Mouse (Mus musculus) ES-E14 (cell line): ENCODE results near the gene Zfp639. TPM values are rescaled to one million over a fixed set of nuclear protein-coding genes. Genes with fewer than 3 reads are reported as not detected.

ENCODE experiments used
- DNase-seq: peaks from one replicate; pipeline ENCODE4 v3.0.0-alpha.2; 2013; ENCODE audit warnings: low read depth, low spot score
- H3K27ac ChIP-seq: 2 replicates; pipeline ENCODE4 v1.5.1; 2012; ENCODE audit warnings: low read depth, mild to moderate bottlenecking, low read length, moderate library complexity, mixed read lengths; ENCODE audit not compliant: poor library complexity, insufficient read depth, severe bottlenecking
- H3K36me3 ChIP-seq: 2 replicates; pipeline ENCODE4 v1.6.1; 2012; ENCODE audit warnings: mild to moderate bottlenecking, low read length, moderate library complexity, mixed read lengths; ENCODE audit not compliant: control insufficient read depth, poor library complexity, insufficient read depth, severe bottlenecking
- H3K4me1 ChIP-seq, 2 experiments: fragments of 150-350 bp in 1 of 2; sonication (generic) in 1 of 2; 2 replicates each; pipeline ENCODE4 v1.6.1; 2012; ENCODE audit warnings: low read length in 2 of 2, mild to moderate bottlenecking in 1 of 2, mixed read lengths in 1 of 2; ENCODE audit not compliant: control insufficient read depth in 2 of 2, insufficient read depth in 2 of 2, poor library complexity in 1 of 2
- H3K4me3 ChIP-seq, 2 experiments: fragments of 150-350 bp in 1 of 2; sonication (generic) in 1 of 2; 2 replicates each; pipeline ENCODE4 v1.5.1; 2012; ENCODE audit warnings: low read length in 2 of 2, low read depth in 1 of 2, mild to moderate bottlenecking in 1 of 2, mixed read lengths in 1 of 2; ENCODE audit not compliant: insufficient read depth in 1 of 2, poor library complexity in 1 of 2, severe bottlenecking in 1 of 2
- H3K9ac ChIP-seq: 2 replicates; pipeline ENCODE4 v1.6.1; 2012; ENCODE audit warnings: low read depth, mild to moderate bottlenecking, low read length, mixed read lengths; ENCODE audit not compliant: poor library complexity, insufficient read depth, severe bottlenecking
- H3K9me3 ChIP-seq: fragments of 150-350 bp; sonication (generic); 2 replicates; pipeline ENCODE4 v1.6.1; 2012; ENCODE audit warnings: low read depth, mild to moderate bottlenecking, low read length; ENCODE audit not compliant: control insufficient read depth, insufficient read depth
- CHD2 ChIP-seq: IDR thresholded peaks from 2 replicates; pipeline ENCODE4 v1.6.1; 2014; ENCODE audit warnings: mild to moderate bottlenecking, low read depth, low read length, inconsistent platforms
- HCFC1 ChIP-seq: IDR thresholded peaks from 2 replicates; pipeline ENCODE4 v1.6.1; 2012; ENCODE audit warnings: low read length, inconsistent platforms, borderline replicate concordance; ENCODE audit not compliant: insufficient read depth
- MAFK ChIP-seq: IDR thresholded peaks from 2 replicates; pipeline ENCODE4 v1.6.1; 2014; ENCODE audit warnings: mild to moderate bottlenecking, low read depth, low read length, inconsistent platforms; ENCODE audit not compliant: insufficient read depth
- ZC3H11A ChIP-seq: IDR thresholded peaks from 2 replicates; pipeline ENCODE4 v1.6.1; 2012; ENCODE audit warnings: low read depth, mild to moderate bottlenecking, inconsistent platforms, low read length, borderline replicate concordance
- ZNF384 ChIP-seq: IDR thresholded peaks from 2 replicates; pipeline ENCODE4 v1.6.1; 2012; ENCODE audit warnings: low read depth, low read length, inconsistent platforms
- in situ Hi-C, 2 experiments: fragments of 600-800 bp; cut with MboI; formaldehyde crosslinking; loops; one replicate each; pipeline ENCODE4 v1.15.1; 2025; ENCODE audit warnings: low sequenced_read_pairs in 2 of 2, inconsistent platforms in 1 of 2; ENCODE audit not compliant: unreplicated experiment in 2 of 2
- total RNA-seq: library from RNA; depleted of rRNA; stranded (reverse); fragments of 300-350 nt; gene quantifications from 2 replicates; pipeline ENCODE4 v1.2.3, GENCODE M21; 2012

The Zfp639 gene
- total RNA-seq, 1 experiment: 42.1 TPM

GRCm38 (mm10) chr3:32483035-32483434 is 27.0 kb upstream of the Zfp639 start:
- in situ Hi-C loops: loop anchor here in 1 of 2 experiments (25.0 kb wide), 1 partner anchor 696 kb away; no protein-coding TSS in a partner anchor
- H3K4me1 ChIP-seq: no peaks in the 10 kb centered on the region
- H3K9ac ChIP-seq: no peak overlapping the region
- H3K9me3 ChIP-seq: no peaks in the 10 kb centered on the region
- H3K27ac ChIP-seq: no peak overlapping the region
- TF ChIP-seq ZC3H11A (no peak), ZNF384 (peak; percentile 76)
- H3K4me3 ChIP-seq: no peak overlapping the region
- no peaks in the 10 kb centered on the region for H3K36me3 ChIP-seq
- no peak for DNase-seq

- H3K9me3 ChIP-seq: no peaks in the 10 kb centered on the region
- no peak overlapping the region for H3K27ac ChIP-seq
- in situ Hi-C loops: loop anchor here in 1 of 2 experiments (25.0 kb wide), 1 partner anchor 699 kb away; no protein-coding TSS in a partner anchor
These were observed 23.5 kb upstream of the Zfp639 start for GRCm38 (mm10) chr3:32486543-32486942.

GRCm38 (mm10) chr3:32488172-32488571 is 21.9 kb upstream of the Zfp639 start:
- in situ Hi-C loops: loop anchor here in 1 of 2 experiments (25.0 kb wide), 1 partner anchor 701 kb away; no protein-coding TSS in a partner anchor
- TF ChIP-seq MAFK: no peak
- TF ChIP-seq CHD2: no peak
- no peak for TF ChIP-seq HCFC1
- TF ChIP-seq ZNF384: no peak
- TF ChIP-seq ZC3H11A: no peak
- H3K27ac ChIP-seq: no peak overlapping the region
- H3K9me3 ChIP-seq: no peaks in the 10 kb centered on the region
- no peak overlapping the region for H3K9ac ChIP-seq
- DNase-seq: no peak
- H3K36me3 ChIP-seq: no peaks in the 10 kb centered on the region
- no peaks in the 10 kb centered on the region; a peak in 1 of 4 replicates for H3K4me1 ChIP-seq
- H3K4me3 ChIP-seq: no peak overlapping the region

More at GRCm38 (mm10) chr3:32486543-32486942, 23.5 kb upstream of the Zfp639 start:
- DNase-seq: no peak
- TF ChIP-seq HCFC1 (no peak), CHD2 (no peak), ZC3H11A (no peak)
- Histone ChIP-seq H3K4me1 (no peaks in the 10 kb centered on the region), H3K36me3 (no peaks in the 10 kb centered on the region), H3K9ac (no peak overlapping the region), H3K4me3 (no peak overlapping the region)

- in situ Hi-C loops: loop anchor here in 1 of 2 experiments (25.0 kb wide), 1 partner anchor 703 kb away; no protein-coding TSS in a partner anchor
These were observed 19.8 kb upstream of the Zfp639 start for GRCm38 (mm10) chr3:32490076-32490927.

More at GRCm38 (mm10) chr3:32490076-32490927, 19.8 kb upstream of the Zfp639 start:
- Histone ChIP-seq H3K9me3 (no peaks in the 10 kb centered on the region), H3K9ac (no peak overlapping the region), H3K4me1 (no peaks in the 10 kb centered on the region; a peak in 1 of 4 replicates), H3K4me3 (no peak overlapping the region), H3K36me3 (no peaks in the 10 kb centered on the region), H3K27ac (no peak overlapping the region)
- DNase-seq: no peak
- no peak for TF ChIP-seq CHD2
